Mouse (Mus musculus) spleen, adult 2 months (tissue): ENCODE measurements around the gene Xpo5. TPM values are rescaled to one million over a fixed set of nuclear protein-coding genes. Genes with fewer than 3 reads are reported as not detected.
A peak's percentile ranks its signal among the peaks of the same experiment; 100 is the strongest.

Source experiments
- DNase-seq, 2 experiments: peaks; one replicate each; pipeline versions ENCODE4 v3.0.0 to v3.0.0-alpha.2; 2012 to 2021; ENCODE audit warnings: low spot score in 2 of 2, low read depth in 1 of 2
- H3K27ac ChIP-seq: fragments of 200-500 bp; 2 replicates; pipeline ENCODE4 v1.5.1; 2012; ENCODE audit warnings: low read length, inconsistent platforms; ENCODE audit not compliant: insufficient read depth
- H3K27me3 ChIP-seq: fragments of 200-500 bp; 2 replicates; pipeline ENCODE4 v1.6.1; 2012; ENCODE audit warnings: mild to moderate bottlenecking, moderate library complexity, low read length, inconsistent platforms; ENCODE audit not compliant: control insufficient read depth, insufficient read depth
- H3K36me3 ChIP-seq: fragments of 200-500 bp; 2 replicates; pipeline ENCODE4 v1.6.1; 2012; ENCODE audit warnings: mild to moderate bottlenecking, low read length, inconsistent platforms; ENCODE audit not compliant: control insufficient read depth, insufficient read depth
- H3K4me1 ChIP-seq: fragments of 200-500 bp; 2 replicates; pipeline ENCODE4 v1.6.1; 2011; ENCODE audit warnings: inconsistent platforms; ENCODE audit not compliant: control insufficient read depth, insufficient read depth, insufficient read length
- H3K4me3 ChIP-seq: fragments of 200-500 bp; 2 replicates; pipeline ENCODE4 v1.5.1; 2011; ENCODE audit warnings: mild to moderate bottlenecking, inconsistent platforms; ENCODE audit not compliant: insufficient read depth, insufficient read length; ENCODE audit errors: extremely low read depth
- CTCF ChIP-seq: fragments of 200-500 bp; IDR thresholded peaks from 2 replicates; pipeline ENCODE4 v1.5.1; 2011; ENCODE audit warnings: mild to moderate bottlenecking, inconsistent platforms; ENCODE audit not compliant: insufficient read depth, insufficient read length, insufficient replicate concordance; ENCODE audit errors: extremely low read depth
- POLR2A ChIP-seq: fragments of 200-500 bp; IDR thresholded peaks from 2 replicates; pipeline ENCODE4 v1.6.1; 2011; ENCODE audit warnings: low read depth, low read length, inconsistent platforms
- WGBS: fragments of 180-500 bp; shearing (Covaris S2); methylation state at CpG from one replicate; pipeline ENCODE4 v1.1.7; 2018; 5-methylcytosine and 5-hydroxymethylcytosine counted together
- polyA plus RNA-seq: library from polyadenylated mRNA; depleted of rRNA; stranded (reverse); fragments of >200 nt; gene quantifications from 2 replicates; pipeline ENCODE4 v1.2.3, GENCODE M21; 2012

Xpo5 gene
- polyA plus RNA-seq, 1 experiment, result 14.7 TPM

GRCm38 (mm10) chr17:46164791-46165190 lies 37.8 kb upstream of the Xpo5 start:
- Histone ChIP-seq H3K27ac (no peak overlapping the region), H3K27me3 (no peaks in the 10 kb centered on the region), H3K4me1 (peaks cover 12% of the 10 kb centered on the region; the same call in 1 of the 2 replicates), H3K4me3 (no peak overlapping the region), H3K36me3 (peaks cover 41% of the 10 kb centered on the region)
- no peak for DNase-seq
- no peak for TF ChIP-seq CTCF
- TF ChIP-seq POLR2A, result no peak
- WGBS, result 93% methylated on average over 10 of the region's 10 CpGs

- Histone ChIP-seq H3K27me3 (no peaks in the 10 kb centered on the region), H3K4me3 (no peak overlapping the region), H3K36me3 (peaks cover 41% of the 10 kb centered on the region), H3K27ac (no peak overlapping the region), H3K4me1 (peaks cover 12% of the 10 kb centered on the region; the same call in 1 of the 2 replicates)
- TF ChIP-seq CTCF, result no peak
- no peak for TF ChIP-seq POLR2A
- no peak for DNase-seq
- WGBS, result 94% methylated on average over 12 of the region's 12 CpGs
Measured at GRCm38 (mm10) chr17:46165460-46165859, 37.1 kb upstream of the Xpo5 start.

GRCm38 (mm10) chr17:46166270-46166669 lies 36.3 kb upstream of the Xpo5 start:
- no peaks in the 10 kb centered on the region for H3K27me3 ChIP-seq
- H3K36me3 ChIP-seq, result peaks cover 41% of the 10 kb centered on the region
- 96% methylated on average over 5 of the region's 5 CpGs for WGBS
- H3K4me1 ChIP-seq, result peaks cover 12% of the 10 kb centered on the region; the same call in 1 of the 2 replicates
- DNase-seq, result no peak
- no peak overlapping the region for H3K27ac ChIP-seq
- H3K4me3 ChIP-seq, result no peak overlapping the region
- TF ChIP-seq CTCF, result no peak
- no peak for TF ChIP-seq POLR2A

- TF ChIP-seq CTCF (no peak), POLR2A (no peak)
- Histone ChIP-seq H3K4me1 (peaks cover 8% of the 10 kb centered on the region; the same call in 1 of the 2 replicates), H3K27me3 (no peaks in the 10 kb centered on the region), H3K36me3 (peaks cover 41% of the 10 kb centered on the region), H3K27ac (no peak overlapping the region), H3K4me3 (no peak overlapping the region)
- DNase-seq, result no peak
- 90% methylated on average over 11 of the region's 11 CpGs for WGBS
Measured at GRCm38 (mm10) chr17:46167014-46167413, 35.6 kb upstream of the Xpo5 start.

GRCm38 (mm10) chr17:46168318-46168717 lies 34.3 kb upstream of the Xpo5 start:
- Histone ChIP-seq H3K4me1 (peaks cover 2% of the 10 kb centered on the region; the same call in 1 of the 2 replicates), H3K4me3 (no peak overlapping the region), H3K36me3 (peaks cover 46% of the 10 kb centered on the region), H3K27ac (no peak overlapping the region), H3K27me3 (no peaks in the 10 kb centered on the region)
- WGBS, result 43% methylated on average over 5 of the region's 5 CpGs
- no peak for DNase-seq
- TF ChIP-seq POLR2A (no peak), CTCF (no peak)

- no peak overlapping the region for H3K27ac ChIP-seq
- H3K4me3 ChIP-seq, result no peak overlapping the region
- 91% methylated on average over 5 of the region's 5 CpGs for WGBS
- peaks cover 46% of the 10 kb centered on the region for H3K36me3 ChIP-seq
- H3K4me1 ChIP-seq, result no peaks in the 10 kb centered on the region; the same call in 1 of the 2 replicates
- no peak for TF ChIP-seq POLR2A
- TF ChIP-seq CTCF, result no peak
- no peak for DNase-seq
- H3K27me3 ChIP-seq, result no peaks in the 10 kb centered on the region
Measured at GRCm38 (mm10) chr17:46168768-46169167, 33.8 kb upstream of the Xpo5 start.

- TF ChIP-seq POLR2A (no peak), CTCF (peak; percentile 33; the same call in 1 of the 2 replicates)
- Histone ChIP-seq H3K27me3 (no peaks in the 10 kb centered on the region), H3K4me1 (no peaks in the 10 kb centered on the region), H3K4me3 (no peak overlapping the region), H3K36me3 (peaks cover 38% of the 10 kb centered on the region), H3K27ac (no peak overlapping the region)
- peak in 1 of 2 experiments; percentile 26 for DNase-seq
- 89% methylated on average over 3 of the region's 3 CpGs for WGBS
Measured at GRCm38 (mm10) chr17:46170538-46170937, 32.0 kb upstream of the Xpo5 start.
